Mouse (Mus musculus) small intestine, adult 2 months (tissue): ENCODE measurements at regions not wholly inside any gene's neighbourhood (a gene's known extent, or its start where the extent isn't known, plus 50 kb on each side); places are given as distances from the start of the nearest gene placed in this dataset.
A peak's percentile ranks its signal among the peaks of the same experiment; 100 is the strongest.

Source experiments
- CTCF ChIP-seq: fragments of 200-500 bp; IDR thresholded peaks from 2 replicates; pipeline ENCODE4 v1.5.1; 2012; ENCODE audit warnings: low read depth, mild to moderate bottlenecking, control low read depth, inconsistent platforms, low read length, moderate library complexity, mixed read lengths; ENCODE audit not compliant: insufficient replicate concordance, insufficient read length; ENCODE audit errors: extremely low read depth
- POLR2A ChIP-seq: fragments of 200-500 bp; IDR thresholded peaks from 2 replicates; pipeline ENCODE4 v1.6.1; 2012; ENCODE audit warnings: low read depth, mild to moderate bottlenecking, control low read depth, inconsistent platforms, low read length, moderate library complexity

- TF ChIP-seq CTCF (peak; percentile 96), POLR2A (no peak)
Observed at GRCm38 (mm10) chr4:107737907-107738306, 53.9 kb upstream of the Dmrtb1 start.
